Mouse (Mus musculus) heart, adult 2 months (tissue): ENCODE measurements around the gene Olfr654.

Source experiments
- CTCF ChIP-seq: fragments of 200-600 bp; IDR thresholded peaks from 2 replicates; pipeline ENCODE4 v1.8.1; 2022; ENCODE audit warnings: antibody characterized with exemption, mild to moderate bottlenecking, moderate library complexity
- EP300 ChIP-seq: fragments of 200-500 bp; IDR thresholded peaks from 2 replicates; pipeline ENCODE4 v1.6.1; 2011; ENCODE audit warnings: low read depth, low read length, control low read depth; ENCODE audit not compliant: insufficient read depth

- TF ChIP-seq EP300 = no peak
- no peak for TF ChIP-seq CTCF
Measured at GRCm38 (mm10) chr7:104586725-104587124, at the start of gene Olfr654.
